Mouse (Mus musculus) kidney, adult 2 months (tissue): ENCODE measurements at regions not wholly inside any gene's neighbourhood (a gene's known extent, or its start where the extent isn't known, plus 50 kb on each side); places are given as distances from the start of the nearest gene placed in this dataset.

Source experiments
- CTCF ChIP-seq: fragments of 200-500 bp; conservative IDR thresholded peaks from 2 replicates; pipeline ENCODE4 v1.5.1; 2011; ENCODE audit warnings: low read depth, mild to moderate bottlenecking, control low read depth, low read length, moderate library complexity, mixed read lengths; ENCODE audit not compliant: insufficient read depth, insufficient read length
- POLR2A ChIP-seq: fragments of 200-500 bp; IDR thresholded peaks from one replicate; pipeline ENCODE4 v1.6.1; 2011; ENCODE audit warnings: low read depth, low read length, control low read depth

DNA sequence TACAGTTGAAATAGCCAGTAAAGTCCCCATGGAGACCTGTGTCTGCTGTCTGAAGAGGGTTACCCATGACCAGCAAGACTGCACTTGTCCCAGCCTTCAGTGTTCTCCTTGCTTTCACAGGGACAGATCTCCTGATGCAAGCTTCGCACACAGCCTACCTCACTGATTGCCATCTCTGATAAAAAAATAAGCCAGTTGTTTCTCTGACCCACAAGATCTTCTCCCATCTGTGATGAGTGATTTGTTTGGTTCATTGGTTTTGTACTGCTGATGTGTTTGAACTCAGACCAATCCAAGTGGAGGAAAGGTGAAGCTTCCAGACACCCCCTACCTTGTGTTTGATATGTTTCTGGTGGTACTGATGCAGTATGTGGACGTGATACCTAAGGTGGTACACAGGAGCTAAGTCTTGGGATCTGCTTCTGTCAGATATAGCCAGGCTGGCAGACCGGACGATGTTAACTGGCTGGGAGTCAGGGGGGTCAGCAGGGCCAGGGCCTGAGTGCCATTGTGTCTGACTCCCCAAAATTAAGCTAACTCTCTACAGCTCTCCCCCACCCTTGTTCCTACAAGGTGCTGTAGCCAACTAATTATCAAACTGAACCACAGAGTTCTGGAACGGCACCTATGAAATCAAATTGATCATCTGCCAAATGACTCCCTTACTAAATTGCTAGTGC lies 139.2 kb upstream of the Cpeb2 start:
- TF ChIP-seq CTCF (no peak), POLR2A (no peak)
